Mouse (Mus musculus) T-helper 1 cell (primary cell): ENCODE results near the gene Hamp2.

Source experiments
- in situ Hi-C: fragments of 300-600 bp; cut with MboI, MseI; formaldehyde crosslinking; loops from one replicate; pipeline ENCODE4 v1.15.1; 2025; ENCODE audit warnings: high pct_unique_total_duplicates

Hamp2 gene

DNA sequence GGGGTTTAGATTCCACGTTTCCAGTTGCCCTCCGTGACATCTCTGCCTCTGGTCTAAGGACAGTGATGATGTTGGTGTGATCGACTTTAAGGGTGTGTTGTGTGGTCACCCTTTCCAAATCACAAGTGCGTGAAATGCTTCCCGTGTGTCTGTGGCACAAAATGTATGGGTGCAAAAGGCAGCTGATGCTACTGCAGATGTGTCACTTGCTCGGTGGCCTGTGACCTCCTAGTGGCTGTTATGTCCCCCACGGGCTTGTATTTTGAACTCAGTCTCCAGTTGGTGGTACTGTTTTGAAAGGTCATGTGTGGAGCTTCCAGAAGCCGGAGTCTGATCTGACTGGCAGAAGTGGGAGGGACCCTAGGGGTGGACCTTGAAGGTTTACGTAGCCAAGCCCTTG is 32.7 kb downstream of the Hamp2 start:
- in situ Hi-C loops, result no loop called here

DNA sequence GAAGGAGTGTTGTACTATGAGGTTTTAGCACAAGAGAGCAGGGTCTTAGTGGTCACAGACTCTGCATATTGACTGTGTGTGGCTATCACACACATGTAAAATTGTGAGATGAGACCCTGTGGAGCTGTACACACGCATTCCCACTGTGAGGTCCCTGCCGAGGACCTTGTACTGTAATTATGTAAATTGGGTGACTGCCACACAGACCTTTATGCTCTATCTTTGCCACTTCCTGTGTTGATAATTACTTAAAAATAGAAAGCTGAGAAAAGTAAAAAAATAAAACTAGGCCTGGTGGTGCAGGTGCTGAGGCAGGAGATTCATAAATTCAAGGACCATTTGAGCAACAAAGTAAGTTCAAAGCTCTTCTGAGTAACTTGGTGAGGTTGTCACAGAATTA is 33.8 kb downstream of the Hamp2 start:
- in situ Hi-C loops, result no loop called here

DNA sequence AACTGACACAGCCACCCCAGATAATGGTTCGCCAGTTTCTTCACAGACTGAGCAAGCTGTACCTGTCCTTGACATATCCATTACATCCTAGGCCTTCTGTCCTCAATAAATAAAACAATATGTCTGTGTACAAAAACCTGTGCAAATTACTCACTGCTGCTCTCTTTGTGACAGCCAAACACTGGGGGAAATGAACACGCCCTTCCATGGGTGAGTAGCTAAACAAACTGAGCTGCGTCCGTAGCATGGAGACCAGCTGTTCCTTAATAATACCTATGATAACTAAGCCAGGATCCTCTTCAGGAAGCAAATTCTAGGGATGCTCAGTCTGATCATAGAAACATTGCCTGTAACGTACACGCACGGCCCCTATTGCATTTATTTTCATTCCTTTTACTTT is 35.7 kb downstream of the Hamp2 start:
- in situ Hi-C loops, result no loop called here

DNA sequence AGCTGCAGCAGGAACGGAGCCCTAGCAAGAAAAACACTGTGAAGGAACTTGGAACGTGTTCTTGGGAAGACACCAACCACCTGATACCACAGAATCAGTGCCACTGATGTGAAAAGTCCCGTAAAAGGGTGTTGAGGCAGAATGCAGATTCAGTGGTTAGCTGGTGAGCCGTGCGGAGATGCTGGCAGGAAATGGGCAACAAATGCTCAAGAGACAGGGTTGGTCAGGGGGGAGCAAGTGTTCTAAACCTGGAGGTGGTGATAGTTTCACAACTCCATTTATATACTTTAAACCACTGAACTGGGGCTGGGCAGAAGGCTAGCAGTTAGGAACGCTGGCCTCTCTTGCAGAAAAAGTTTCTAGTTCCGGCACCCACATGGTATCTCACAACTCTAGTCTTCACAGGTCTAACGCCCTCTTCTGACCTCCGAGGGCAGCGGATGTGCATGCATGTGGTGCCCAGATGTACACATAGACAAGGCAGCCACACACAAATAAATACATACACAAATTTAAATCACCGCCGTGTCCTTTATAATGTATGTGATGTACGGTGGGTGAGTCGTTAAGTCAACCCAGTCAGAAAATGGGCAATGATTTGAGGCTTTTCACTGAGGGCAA is 36.8 kb downstream of the Hamp2 start:
- in situ Hi-C loops, result no loop called here

DNA sequence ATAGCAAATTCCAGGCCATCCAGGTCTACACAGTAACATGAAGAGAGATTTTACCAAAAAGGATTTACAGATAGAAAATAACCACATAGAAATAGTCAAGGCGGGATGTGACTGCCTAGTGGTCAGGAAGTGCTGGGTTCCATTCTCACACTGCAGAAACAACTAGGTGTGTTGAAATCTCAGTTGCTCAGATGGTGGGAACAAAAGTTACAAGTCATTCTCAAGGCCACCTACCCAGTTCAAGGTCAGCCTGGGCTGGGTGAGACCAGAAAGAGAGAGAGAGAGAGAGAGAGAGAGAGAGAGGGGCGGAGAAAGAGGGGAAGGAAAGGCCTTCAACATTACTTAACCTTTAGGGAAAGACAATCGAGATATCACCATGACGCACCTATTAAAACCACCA is 37.6 kb downstream of the Hamp2 start:
- in situ Hi-C loops, result no loop called here

DNA sequence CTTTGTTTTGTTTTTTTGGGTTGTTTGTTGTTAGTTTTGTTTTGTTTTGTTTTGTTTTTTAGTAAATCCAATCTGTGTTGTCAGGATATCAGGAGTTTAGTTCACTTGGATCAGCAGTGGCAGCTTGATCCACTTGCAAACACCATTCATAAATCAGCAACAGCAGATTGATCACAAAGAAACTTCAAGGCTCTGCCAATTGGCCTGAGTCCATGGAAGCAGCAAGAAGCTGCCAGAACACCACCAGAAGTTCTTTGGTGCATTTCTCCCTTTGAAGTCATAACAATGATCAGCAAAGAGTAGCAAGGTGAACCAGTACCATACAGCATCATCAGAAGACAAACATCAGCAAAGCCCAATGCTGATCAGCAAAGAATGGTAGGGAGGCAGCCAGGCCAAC is 40.4 kb downstream of the Hamp2 start:
- in situ Hi-C loops, result no loop called here

DNA sequence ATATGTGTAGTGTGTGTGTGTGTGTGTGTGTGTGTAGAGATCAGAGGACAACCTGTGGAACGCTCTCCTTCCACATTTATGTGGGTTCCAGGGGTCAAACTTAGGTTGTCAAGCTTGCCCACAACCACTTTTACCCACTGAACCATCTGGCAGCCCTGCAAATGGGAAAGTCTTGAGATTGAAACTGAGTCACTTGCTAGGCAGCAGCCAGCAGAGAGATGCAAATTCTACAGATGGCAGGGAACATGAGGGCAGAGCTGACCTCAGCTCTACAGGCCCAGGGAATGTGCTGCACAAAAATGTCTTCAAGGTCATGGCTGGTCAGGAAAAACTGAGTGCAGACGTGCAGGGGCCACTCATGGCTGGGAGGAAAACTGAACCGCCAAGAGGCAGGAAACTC is 43.1 kb downstream of the Hamp2 start:
- in situ Hi-C loops, result no loop called here

DNA sequence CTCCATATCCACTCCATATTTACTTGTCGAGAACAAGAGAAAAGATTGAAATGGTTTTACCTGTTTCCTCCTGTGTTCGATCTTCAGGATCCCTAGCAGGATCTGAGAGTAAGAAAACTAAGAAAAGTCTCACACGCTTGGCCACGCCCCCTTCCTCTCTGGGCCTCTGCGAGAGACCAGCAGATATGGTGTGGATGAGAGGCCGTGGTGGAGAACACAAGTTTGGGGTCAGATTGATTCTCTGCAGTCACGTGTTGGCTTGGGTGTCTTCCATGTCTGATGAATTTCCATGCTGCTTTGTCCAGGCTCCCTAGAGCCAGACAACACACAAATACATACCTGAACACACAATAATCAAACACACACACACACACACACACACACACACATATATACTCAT is 44.3 kb downstream of the Hamp2 start, which contains the start of gene Cd22:
Gene Cd22, minus strand, starts transcription at position 167 of the 400 bp plus-strand sequence.
- in situ Hi-C loops, result no loop called here

DNA sequence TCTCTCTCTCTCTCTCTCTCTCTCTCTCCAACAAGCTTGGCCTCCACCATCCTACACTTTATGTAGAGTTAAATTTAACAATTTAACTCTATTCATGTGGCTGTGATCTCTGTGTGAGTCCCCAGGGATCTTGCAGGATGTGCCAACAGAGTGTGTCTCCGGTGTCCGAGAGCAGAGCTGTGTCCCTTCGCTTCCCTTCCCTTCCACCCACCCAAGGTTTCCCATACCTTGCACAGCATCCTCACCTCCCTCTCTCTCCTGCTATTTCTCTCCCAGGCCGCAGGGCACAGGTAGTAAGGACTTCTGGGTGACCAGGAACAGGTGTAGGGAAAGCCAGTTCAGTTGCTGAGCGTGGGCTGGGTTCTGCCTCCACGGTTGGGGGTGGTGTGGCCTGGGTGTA is 45.5 kb downstream of the Hamp2 start:
- in situ Hi-C loops, result no loop called here

DNA sequence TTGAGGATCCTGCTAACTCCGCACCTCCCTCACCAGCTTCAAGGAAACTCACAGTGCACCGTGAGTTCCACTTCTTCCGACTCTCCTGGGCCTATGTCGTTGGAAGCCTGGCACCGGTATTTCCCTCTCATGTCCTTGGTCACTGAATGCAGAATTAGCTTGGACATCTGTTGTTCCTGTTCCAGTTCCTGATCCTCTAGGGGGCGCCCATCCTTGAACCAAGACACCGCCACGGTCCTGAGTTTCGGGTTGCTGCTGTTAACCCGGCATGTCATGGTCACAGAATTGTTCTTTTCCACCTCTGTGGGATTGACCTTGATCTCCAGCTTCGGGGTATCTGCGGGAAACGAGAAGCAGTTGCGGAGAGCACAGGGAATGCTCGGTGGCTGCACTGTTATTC is 51.4 kb downstream of the Hamp2 start:
- in situ Hi-C loops, result no loop called here
